Mouse (Mus musculus) mesoderm, embryonic 11.5 days (tissue): ENCODE results near the gene Gm10721.
"Not testable (repeated sequence)": the region's sequence is repeated elsewhere in the genome, so short reads cannot be mapped to it uniquely, and the experiment has no call there.

Experiments
- DNase-seq: peaks from one replicate; pipeline ENCODE4 v3.0.0-alpha.2; 2012; ENCODE audit warnings: low read depth, low spot score

Gene Gm10721

DNA sequence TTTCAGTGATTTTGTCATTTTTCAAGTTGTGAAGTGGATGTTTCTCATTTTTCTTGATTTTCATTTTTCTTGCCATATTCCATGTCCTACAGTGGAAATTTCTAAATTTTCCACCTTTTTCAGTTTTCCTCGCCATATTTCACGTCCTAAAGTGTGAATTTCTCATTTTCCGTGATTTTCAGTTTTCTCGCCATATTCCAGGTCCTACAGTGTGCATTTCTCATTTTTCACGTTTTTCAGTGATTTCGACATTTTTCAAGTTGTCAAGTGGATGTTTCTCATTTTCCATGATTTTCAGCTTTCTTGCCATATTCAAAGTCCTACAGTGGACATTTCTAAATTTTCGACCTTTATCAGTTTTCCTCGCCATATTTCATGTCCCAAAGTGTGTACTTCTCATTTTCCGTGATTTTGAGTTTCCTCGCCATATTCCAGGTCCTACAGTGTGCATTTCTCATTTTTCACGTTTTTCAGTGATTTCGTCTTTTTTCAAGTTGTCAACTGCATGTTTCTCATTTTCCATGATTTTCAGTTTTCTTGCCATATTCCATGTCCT lies 12.1 kb downstream of the Gm10721 start, which contains the start of gene Gm10717:
TSS of gene Gm10717 (plus strand) at position 506 of the 556 bp plus-strand sequence.
- not testable (repeated sequence) for DNase-seq

DNA sequence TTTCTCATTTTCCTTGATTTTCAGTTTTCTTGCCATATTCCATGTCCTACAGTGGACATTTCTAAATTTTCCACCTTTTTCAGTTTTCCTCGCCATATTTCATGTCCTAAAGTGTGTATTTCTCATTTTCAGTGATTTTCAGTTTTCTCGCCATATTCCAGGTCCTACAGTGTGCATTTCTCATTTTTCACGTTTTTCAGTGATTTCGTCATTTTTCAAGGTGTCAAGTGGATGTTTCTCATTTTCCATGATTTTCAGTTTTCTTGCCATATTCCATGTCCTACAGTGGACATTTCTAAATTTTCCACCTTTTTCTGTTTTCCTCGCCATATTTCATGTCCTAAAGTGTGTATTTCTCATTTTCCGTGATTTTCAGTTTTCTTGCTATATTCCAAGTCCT lies 12.7 kb downstream of the Gm10721 start:
- DNase-seq: not testable (repeated sequence)

DNA sequence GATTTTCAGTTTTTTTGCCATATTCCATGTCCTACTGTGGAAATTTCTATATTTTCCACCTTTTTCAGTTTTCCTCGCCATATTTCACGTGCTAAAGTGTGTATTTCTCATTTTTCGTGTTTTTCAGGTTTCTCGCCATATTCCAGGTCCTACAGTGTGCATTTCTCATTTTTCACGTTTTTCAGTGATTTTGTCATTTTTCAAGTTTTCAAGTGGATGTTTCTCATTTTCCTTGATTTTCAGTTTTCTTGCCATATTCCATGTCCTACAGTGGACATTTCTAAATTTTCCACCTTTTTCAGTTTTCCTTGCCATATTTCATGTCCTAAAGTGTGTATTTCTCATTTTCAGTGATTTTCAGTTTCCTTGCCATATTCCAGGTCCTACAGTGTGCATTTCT lies 13.2 kb downstream of the Gm10721 start:
- not testable (repeated sequence) for DNase-seq

DNA sequence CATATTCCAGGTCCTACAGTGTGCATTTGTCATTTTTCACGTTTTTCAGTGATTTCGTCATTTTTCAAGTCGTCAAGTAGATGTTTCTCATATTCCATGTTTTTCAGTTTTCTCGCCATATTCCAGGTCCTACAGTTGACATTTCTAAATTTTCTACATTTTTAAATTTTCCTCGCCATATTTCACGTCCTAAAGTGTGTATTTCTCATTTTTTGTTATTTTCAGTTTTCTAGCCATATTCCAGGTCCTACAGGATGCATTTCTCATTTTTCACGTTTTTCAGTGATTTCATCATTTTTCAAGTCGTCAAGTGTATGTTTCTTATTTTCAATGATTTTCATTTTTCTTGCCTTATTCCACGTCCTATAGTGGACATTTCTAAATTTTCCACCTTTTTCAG lies 13.8 kb downstream of the Gm10721 start:
- not testable (repeated sequence) for DNase-seq

DNA sequence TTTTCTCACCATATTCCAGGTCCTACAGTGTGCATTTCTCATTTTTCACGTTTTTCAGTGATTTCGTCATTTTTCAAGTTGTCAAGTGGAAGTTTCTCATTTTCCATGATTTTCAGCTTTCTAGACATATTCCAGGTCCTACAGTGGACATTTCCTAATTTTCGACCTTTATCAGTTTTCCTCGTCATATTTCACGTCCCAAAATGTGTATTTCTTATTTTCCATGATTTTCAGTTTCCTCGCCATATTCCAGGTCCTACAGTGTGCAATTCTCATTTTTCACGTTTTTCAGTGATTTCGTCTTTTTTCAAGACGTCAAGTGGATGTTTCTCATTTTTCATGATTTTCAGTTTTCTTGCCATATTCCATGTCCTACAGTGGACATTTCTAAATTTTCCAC lies 14.3 kb downstream of the Gm10721 start:
- peak; percentile 80 for DNase-seq

DNA sequence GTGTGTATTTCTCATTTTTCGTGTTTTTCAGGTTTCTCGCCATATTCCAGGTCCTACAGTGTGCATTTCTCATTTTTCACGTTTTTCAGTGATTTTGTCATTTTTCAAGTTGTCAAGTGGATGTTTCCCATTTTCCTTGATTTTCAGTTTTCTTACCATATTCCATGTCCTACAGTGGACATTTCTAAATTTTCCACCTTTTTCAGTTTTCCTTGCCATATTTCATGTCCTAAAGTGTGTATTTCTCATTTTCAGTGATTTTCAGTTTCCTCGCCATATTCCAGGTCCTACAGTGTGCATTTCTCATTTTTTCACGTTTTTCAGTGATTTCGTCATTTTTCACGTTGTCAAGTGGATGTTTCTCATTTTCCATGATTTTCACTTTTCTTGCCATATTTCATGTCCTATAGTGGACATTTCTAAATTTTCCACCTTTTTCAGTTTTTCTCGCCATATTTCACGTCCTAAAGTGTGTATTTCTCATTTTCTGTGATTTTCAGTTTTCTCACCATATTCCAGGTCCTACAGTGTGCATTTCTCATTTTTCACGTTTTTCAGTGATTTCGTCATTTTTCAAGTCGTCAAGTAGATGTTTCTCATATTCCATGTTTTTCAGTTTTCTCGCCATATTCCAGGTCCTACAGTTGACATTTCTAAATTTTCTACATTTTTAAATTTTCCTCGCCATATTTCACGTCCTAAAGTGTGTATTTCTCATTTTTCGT lies 16.5 kb downstream of the Gm10721 start:
- not testable (repeated sequence) for DNase-seq

DNA sequence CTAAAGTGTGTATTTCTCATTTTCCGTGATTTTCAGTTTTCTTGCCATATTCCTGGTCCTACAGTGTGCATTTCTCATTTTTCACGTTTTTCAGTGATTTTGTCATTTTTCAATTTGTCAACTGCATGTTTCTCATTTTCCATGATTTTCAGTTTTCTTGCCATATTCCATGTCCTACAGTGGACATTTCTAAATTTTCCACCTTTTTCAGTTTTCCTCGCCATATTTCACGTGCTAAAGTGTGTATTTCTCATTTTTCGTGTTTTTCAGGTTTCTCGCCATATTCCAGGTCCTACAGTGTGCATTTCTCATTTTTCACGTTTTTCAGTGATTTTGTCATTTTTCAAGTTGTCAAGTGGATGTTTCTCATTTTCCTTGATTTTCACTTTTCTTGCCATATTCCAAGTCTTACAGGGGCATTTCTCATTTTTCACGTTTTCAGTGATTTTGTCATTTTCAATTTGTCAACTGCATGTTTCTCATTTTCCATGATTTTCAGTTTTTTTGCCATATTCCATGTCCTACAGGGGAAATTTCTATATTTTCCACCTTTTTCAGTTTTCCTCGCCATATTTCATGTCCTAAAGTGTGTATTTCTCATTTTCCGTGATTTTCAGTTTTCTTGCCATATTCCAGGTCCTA lies 17.9 kb downstream of the Gm10721 start:
- DNase-seq: peak; percentile 97

DNA sequence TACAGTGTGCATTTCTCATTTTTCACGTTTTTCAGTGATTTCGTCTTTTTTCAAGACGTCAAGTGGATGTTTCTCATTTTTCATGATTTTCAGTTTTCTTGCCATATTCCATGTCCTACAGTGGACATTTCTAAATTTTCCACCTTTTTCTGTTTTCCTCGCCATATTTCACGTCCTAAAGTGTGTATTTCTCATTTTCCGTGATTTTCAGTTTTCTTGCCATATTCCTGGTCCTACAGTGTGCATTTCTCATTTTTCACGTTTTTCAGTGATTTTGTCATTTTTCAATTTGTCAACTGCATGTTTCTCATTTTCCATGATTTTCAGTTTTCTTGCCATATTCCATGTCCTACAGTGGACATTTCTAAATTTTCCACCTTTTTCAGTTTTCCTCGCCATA lies 21.4 kb downstream of the Gm10721 start, which contains the start of gene Gm17535:
TSS of gene Gm17535 (plus strand) at position 301 of the 400 bp plus-strand sequence.
- DNase-seq: not testable (repeated sequence)

DNA sequence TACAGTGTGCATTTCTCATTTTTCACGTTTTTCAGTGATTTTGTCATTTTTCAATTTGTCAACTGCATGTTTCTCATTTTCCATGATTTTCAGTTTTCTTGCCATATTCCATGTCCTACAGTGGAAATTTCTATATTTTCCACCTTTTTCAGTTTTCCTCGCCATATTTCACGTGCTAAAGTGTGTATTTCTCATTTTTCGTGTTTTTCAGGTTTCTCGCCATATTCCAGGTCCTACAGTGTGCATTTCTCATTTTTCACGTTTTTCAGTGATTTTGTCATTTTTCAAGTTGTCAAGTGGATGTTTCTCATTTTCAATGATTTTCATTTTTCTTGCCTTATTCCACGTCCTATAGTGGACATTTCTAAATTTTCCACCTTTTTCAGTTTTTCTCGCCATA lies 23.6 kb downstream of the Gm10721 start, which contains the start of gene Gm10715:
TSS of gene Gm10715 (plus strand) at position 301 of the 400 bp plus-strand sequence.
- DNase-seq: not testable (repeated sequence)

DNA sequence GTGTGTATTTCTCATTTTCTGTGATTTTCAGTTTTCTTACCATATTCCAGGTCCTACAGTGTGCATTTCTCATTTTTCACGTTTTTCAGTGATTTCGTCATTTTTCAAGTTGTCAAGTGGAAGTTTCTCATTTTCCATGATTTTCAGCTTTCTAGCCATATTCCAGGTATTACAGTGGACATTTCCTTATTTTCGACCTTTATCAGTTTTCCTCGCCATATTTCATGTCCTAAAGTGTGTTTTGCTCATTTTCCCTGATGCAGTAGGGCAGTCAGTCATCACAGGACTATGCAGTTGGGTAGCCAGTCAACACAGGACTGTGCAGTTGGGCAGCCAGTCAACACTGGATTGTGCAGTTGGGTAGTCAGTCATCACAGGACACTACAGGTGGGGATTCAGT lies 25.2 kb downstream of the Gm10721 start:
- peak; percentile 38 for DNase-seq
